Mouse (Mus musculus): ENCODE measurements around the gene Cd79a. TPM values are rescaled to one million over a fixed set of nuclear protein-coding genes. Genes with fewer than 3 reads are reported as not detected.

Gene Cd79a
- polyA plus RNA-seq, 1 experiment = 1.4 TPM

GRCm38 (mm10) chr7:24896269-24896668 lies 912 bp upstream of the Cd79a start:
- TF ChIP-seq POLR2A (IDR thresholded peaks at IDR 0.05; ENCODE audit: extremely low read depth, insufficient read depth, low read length) (no peak), CTCF (IDR thresholded peaks at IDR 0.05; ENCODE audit: extremely low read depth, insufficient read depth, low read length) (no peak)
- no peak overlapping the region for H3K4me3 ChIP-seq (ENCODE audit: insufficient read depth, low read length)
- no peaks in the 10 kb centered on the region for H3K4me1 ChIP-seq (ENCODE audit: control insufficient read depth, insufficient read depth, low read length)
- no peak overlapping the region for H3K27ac ChIP-seq (ENCODE audit: insufficient read depth, low read length)

GRCm38 (mm10) chr7:24897959-24898358 lies 778 bp downstream of the Cd79a start:
- H3K4me3 ChIP-seq (ENCODE audit: insufficient read depth, low read length) = no peak overlapping the region
- TF ChIP-seq POLR2A (IDR thresholded peaks at IDR 0.05; ENCODE audit: extremely low read depth, insufficient read depth, low read length) (no peak), CTCF (IDR thresholded peaks at IDR 0.05; ENCODE audit: extremely low read depth, insufficient read depth, low read length) (no peak)
- no peak overlapping the region for H3K27ac ChIP-seq (ENCODE audit: insufficient read depth, low read length)
- H3K4me1 ChIP-seq (ENCODE audit: control insufficient read depth, insufficient read depth, low read length) = no peaks in the 10 kb centered on the region

- TF ChIP-seq POLR2A (IDR thresholded peaks at IDR 0.05; ENCODE audit: extremely low read depth, insufficient read depth, low read length) (no peak), CTCF (IDR thresholded peaks at IDR 0.05; ENCODE audit: extremely low read depth, insufficient read depth, low read length) (no peak)
- Histone ChIP-seq H3K4me3 (ENCODE audit: insufficient read depth, low read length) (no peak overlapping the region), H3K27ac (ENCODE audit: insufficient read depth, low read length) (no peak overlapping the region), H3K4me1 (ENCODE audit: control insufficient read depth, insufficient read depth, low read length) (peaks cover 2% of the 10 kb centered on the region; the same call in 1 of the 2 replicates)
Observed at GRCm38 (mm10) chr7:24901114-24901513, 3.9 kb downstream of the Cd79a start.

GRCm38 (mm10) chr7:24901842-24902241 lies 4.7 kb downstream of the Cd79a start:
- no peak overlapping the region for H3K4me3 ChIP-seq (ENCODE audit: insufficient read depth, low read length)
- peaks cover 2% of the 10 kb centered on the region for H3K4me1 ChIP-seq (ENCODE audit: control insufficient read depth, insufficient read depth, low read length)
- no peak for TF ChIP-seq CTCF (IDR thresholded peaks at IDR 0.05; ENCODE audit: extremely low read depth, insufficient read depth, low read length)
- no peak for TF ChIP-seq POLR2A (IDR thresholded peaks at IDR 0.05; ENCODE audit: extremely low read depth, insufficient read depth, low read length)
- H3K27ac ChIP-seq (ENCODE audit: insufficient read depth, low read length) = no peak overlapping the region

GRCm38 (mm10) chr7:24902264-24902629 lies 5.1 kb downstream of the Cd79a start:
- peaks cover 2% of the 10 kb centered on the region for H3K4me1 ChIP-seq (ENCODE audit: control insufficient read depth, insufficient read depth, low read length)
- peak overlapping the region; percentile 27; the same call in 1 of the 2 replicates for H3K27ac ChIP-seq (ENCODE audit: insufficient read depth, low read length)
- 0 out of 2 replicates have a peak overlapping the region, but pooled peaks have one; percentile 50 for H3K4me3 ChIP-seq (ENCODE audit: insufficient read depth, low read length)
- no peak for TF ChIP-seq CTCF (IDR thresholded peaks at IDR 0.05; ENCODE audit: extremely low read depth, insufficient read depth, low read length)
- TF ChIP-seq POLR2A (IDR thresholded peaks at IDR 0.05; ENCODE audit: extremely low read depth, insufficient read depth, low read length) = no peak

GRCm38 (mm10) chr7:24902630-24903443 lies 5.7 kb downstream of the Cd79a start, which contains the start of gene Arhgef1:
Gene Arhgef1 (plus strand): TSS chr7:24902912.
- no peak for TF ChIP-seq POLR2A (IDR thresholded peaks at IDR 0.05; ENCODE audit: extremely low read depth, insufficient read depth, low read length)
- TF ChIP-seq CTCF (IDR thresholded peaks at IDR 0.05; ENCODE audit: extremely low read depth, insufficient read depth, low read length) = no peak
- H3K4me3 ChIP-seq (ENCODE audit: insufficient read depth, low read length) = peak within 1 kb of the TSS; percentile 50
- H3K4me1 ChIP-seq (ENCODE audit: control insufficient read depth, insufficient read depth, low read length) = peaks cover 2% of the 10 kb centered on the region
- peak within 1 kb of the TSS; percentile 53 for H3K27ac ChIP-seq (ENCODE audit: insufficient read depth, low read length)

- TF ChIP-seq CTCF (IDR thresholded peaks at IDR 0.05; ENCODE audit: extremely low read depth, insufficient read depth, low read length) = no peak
- TF ChIP-seq POLR2A (IDR thresholded peaks at IDR 0.05; ENCODE audit: extremely low read depth, insufficient read depth, low read length) = no peak
- Histone ChIP-seq H3K4me1 (ENCODE audit: control insufficient read depth, insufficient read depth, low read length) (peaks cover 2% of the 10 kb centered on the region), H3K4me3 (ENCODE audit: insufficient read depth, low read length) (peak overlapping the region; percentile 50), H3K27ac (ENCODE audit: insufficient read depth, low read length) (no peak overlapping the region)
Observed at GRCm38 (mm10) chr7:24903444-24903825, 6.3 kb downstream of the Cd79a start.

GRCm38 (mm10) chr7:24904070-24904483 lies 6.9 kb downstream of the Cd79a start:
- Histone ChIP-seq H3K4me3 (ENCODE audit: insufficient read depth, low read length) (peak overlapping the region; percentile 43), H3K4me1 (ENCODE audit: control insufficient read depth, insufficient read depth, low read length) (peaks cover 2% of the 10 kb centered on the region), H3K27ac (ENCODE audit: insufficient read depth, low read length) (no peak overlapping the region)
- TF ChIP-seq POLR2A (IDR thresholded peaks at IDR 0.05; ENCODE audit: extremely low read depth, insufficient read depth, low read length) (no peak; the same call in none of the 2 replicates), CTCF (IDR thresholded peaks at IDR 0.05; ENCODE audit: extremely low read depth, insufficient read depth, low read length) (no peak)

GRCm38 (mm10) chr7:24904936-24905335 lies 7.8 kb downstream of the Cd79a start:
- TF ChIP-seq POLR2A (IDR thresholded peaks at IDR 0.05; ENCODE audit: extremely low read depth, insufficient read depth, low read length) (no peak), CTCF (IDR thresholded peaks at IDR 0.05; ENCODE audit: extremely low read depth, insufficient read depth, low read length) (peak; percentile 51)
- peak overlapping the region; percentile 43 for H3K4me3 ChIP-seq (ENCODE audit: insufficient read depth, low read length)
- H3K4me1 ChIP-seq (ENCODE audit: control insufficient read depth, insufficient read depth, low read length) = peaks cover 2% of the 10 kb centered on the region
- H3K27ac ChIP-seq (ENCODE audit: insufficient read depth, low read length) = no peak overlapping the region

- Histone ChIP-seq H3K4me1 (ENCODE audit: control insufficient read depth, insufficient read depth, low read length) (peaks cover 2% of the 10 kb centered on the region), H3K27ac (ENCODE audit: insufficient read depth, low read length) (no peak overlapping the region), H3K4me3 (ENCODE audit: insufficient read depth, low read length) (no peak overlapping the region)
- TF ChIP-seq CTCF (IDR thresholded peaks at IDR 0.05; ENCODE audit: extremely low read depth, insufficient read depth, low read length) (no peak), POLR2A (IDR thresholded peaks at IDR 0.05; ENCODE audit: extremely low read depth, insufficient read depth, low read length) (no peak)
Observed at GRCm38 (mm10) chr7:24906551-24906950, 9.4 kb downstream of the Cd79a start.
